Mouse (Mus musculus) MEL (cell line): ENCODE results near the gene Xkr8. TPM values are rescaled to one million over a fixed set of nuclear protein-coding genes. Genes with fewer than 3 reads are reported as not detected.
A peak's percentile ranks its signal among the peaks of the same experiment; 100 is the strongest.

Experiments
- DNase-seq: peaks from one replicate; pipeline ENCODE4 v3.0.0; 2011; ENCODE audit warnings: low read depth, low spot score
- H3K27ac ChIP-seq: 2 replicates; pipeline ENCODE4 v1.5.1; 2012; ENCODE audit warnings: low read depth, mild to moderate bottlenecking, control low read depth, low read length, moderate library complexity; ENCODE audit not compliant: control insufficient read depth
- H3K27me3 ChIP-seq, 2 experiments: fragments of 150-350 bp in 1 of 2; sonication (generic) in 1 of 2; 2 replicates each; pipeline ENCODE4 v1.6.1; 2012; ENCODE audit warnings: low read length in 2 of 2, mild to moderate bottlenecking in 2 of 2, improper control_type of control experiment in 1 of 2, moderate library complexity in 1 of 2; ENCODE audit not compliant: insufficient read depth in 2 of 2, control insufficient read depth in 1 of 2
- H3K36me3 ChIP-seq, 2 experiments: 2 replicates each; pipeline ENCODE4 v1.6.1; 2012 to 2014; ENCODE audit warnings: low read length in 2 of 2, improper control_type of control experiment in 1 of 2, inconsistent platforms in 1 of 2, mild to moderate bottlenecking in 1 of 2; ENCODE audit not compliant: insufficient read depth in 2 of 2, control insufficient read depth in 1 of 2
- H3K4me1 ChIP-seq, 2 experiments: fragments of 150-350 bp in 1 of 2; sonication (generic) in 1 of 2; 2 replicates each; pipeline ENCODE4 v1.6.1; 2012; ENCODE audit warnings: low read length in 2 of 2, improper control_type of control experiment in 1 of 2, mild to moderate bottlenecking in 1 of 2; ENCODE audit not compliant: insufficient read depth in 2 of 2, control insufficient read depth in 1 of 2
- H3K4me3 ChIP-seq, 2 experiments: fragments of 150-350 bp in 1 of 2; sonication (generic) in 1 of 2; 2 replicates each; pipeline ENCODE4 v1.5.1; 2012; ENCODE audit warnings: low read depth in 2 of 2, low read length in 2 of 2, mild to moderate bottlenecking in 2 of 2, moderate library complexity in 2 of 2, control low read depth in 1 of 2, improper control_type of control experiment in 1 of 2; ENCODE audit not compliant: control insufficient read depth in 1 of 2, insufficient read depth in 1 of 2
- H3K79me2 ChIP-seq: 2 replicates; pipeline ENCODE4 v1.6.1; 2012; ENCODE audit warnings: mild to moderate bottlenecking, low read length, moderate library complexity; ENCODE audit not compliant: control insufficient read depth, poor library complexity, insufficient read depth
- H3K9ac ChIP-seq: 2 replicates; pipeline ENCODE4 v1.6.1; 2012; ENCODE audit warnings: low read depth, mild to moderate bottlenecking, control low read depth, low read length, moderate library complexity; ENCODE audit not compliant: control insufficient read depth, poor library complexity, severe bottlenecking
- H3K9me3 ChIP-seq: fragments of 150-350 bp; sonication (generic); replicated peaks from 2 replicates; pipeline ENCODE4 v1.6.1; 2012; ENCODE audit warnings: mild to moderate bottlenecking, low read length, improper control_type of control experiment, moderate library complexity; ENCODE audit not compliant: insufficient read depth
- BHLHE40 ChIP-seq: IDR thresholded peaks from 2 replicates; pipeline ENCODE4 v1.6.1; 2012; ENCODE audit warnings: low read depth, mild to moderate bottlenecking, inconsistent platforms, low read length, improper control_type of control experiment, borderline replicate concordance
- CHD2 ChIP-seq: IDR thresholded peaks from 2 replicates; pipeline ENCODE4 v1.6.1; 2011; ENCODE audit warnings: low read length, improper control_type of control experiment
- E2F4 ChIP-seq: IDR thresholded peaks from 2 replicates; pipeline ENCODE4 v1.6.1; 2011; ENCODE audit warnings: low read depth, low read length, improper control_type of control experiment, borderline replicate concordance
- EP300 ChIP-seq, 2 experiments: IDR thresholded peaks; 2 replicates each; pipeline ENCODE4 v1.6.1; 2011; ENCODE audit warnings: improper control_type of control experiment in 2 of 2, low read length in 2 of 2, low read depth in 1 of 2, mild to moderate bottlenecking in 1 of 2
- ETS1 ChIP-seq: IDR thresholded peaks from 2 replicates; pipeline ENCODE4 v1.6.1; 2012; ENCODE audit warnings: low read depth, mild to moderate bottlenecking, inconsistent platforms, low read length, improper control_type of control experiment, moderate library complexity
- GABPA ChIP-seq: IDR thresholded peaks from 2 replicates; pipeline ENCODE4 v1.6.1; 2012; ENCODE audit warnings: low read depth, mild to moderate bottlenecking, inconsistent platforms, low read length, improper control_type of control experiment, moderate library complexity
- GATA1 ChIP-seq: IDR thresholded peaks from 2 replicates; pipeline ENCODE4 v1.6.1; 2011; ENCODE audit warnings: low read depth, low read length, improper control_type of control experiment
- JUND ChIP-seq: IDR thresholded peaks from 2 replicates; pipeline ENCODE4 v1.6.1; 2011; ENCODE audit warnings: low read depth, mild to moderate bottlenecking, improper control_type of control experiment, low read length
- KAT2A ChIP-seq: conservative IDR thresholded peaks from 2 replicates; pipeline ENCODE4 v1.6.1; 2012; ENCODE audit warnings: low read depth, low read length, improper control_type of control experiment, inconsistent platforms
- MAFK ChIP-seq: IDR thresholded peaks from 2 replicates; pipeline ENCODE4 v1.6.1; 2011; ENCODE audit warnings: low read depth, mild to moderate bottlenecking, low read length, improper control_type of control experiment, borderline replicate concordance
- MAX ChIP-seq: IDR thresholded peaks from 2 replicates; pipeline ENCODE4 v1.6.1; 2011; ENCODE audit warnings: low read length, improper control_type of control experiment
- MAZ ChIP-seq: IDR thresholded peaks from 2 replicates; pipeline ENCODE4 v1.6.1; 2012; ENCODE audit warnings: low read depth, mild to moderate bottlenecking, inconsistent platforms, low read length, improper control_type of control experiment
- MEF2A ChIP-seq: IDR thresholded peaks from 2 replicates; pipeline ENCODE4 v1.6.1; 2014; ENCODE audit warnings: low read depth, mild to moderate bottlenecking, inconsistent platforms, low read length, improper control_type of control experiment; ENCODE audit not compliant: poor library complexity, insufficient replicate concordance, severe bottlenecking; ENCODE audit errors: extremely low read depth
- MXI1 ChIP-seq: IDR thresholded peaks from 2 replicates; pipeline ENCODE4 v1.6.1; 2011; ENCODE audit warnings: mild to moderate bottlenecking, low read depth, low read length, improper control_type of control experiment
- MYB ChIP-seq: IDR thresholded peaks from 2 replicates; pipeline ENCODE4 v1.6.1; 2011; ENCODE audit warnings: mild to moderate bottlenecking, low read depth, low read length, improper control_type of control experiment
- MYC ChIP-seq: IDR thresholded peaks from 2 replicates; pipeline ENCODE4 v1.6.1; 2011; ENCODE audit warnings: low read depth, mild to moderate bottlenecking, low read length, improper control_type of control experiment, moderate library complexity
- NELFE ChIP-seq: IDR thresholded peaks from 2 replicates; pipeline ENCODE4 v1.6.1; 2011; ENCODE audit warnings: low read depth, low read length, improper control_type of control experiment
- NRF1 ChIP-seq: IDR thresholded peaks from 2 replicates; pipeline ENCODE4 v1.6.1; 2014; ENCODE audit warnings: low read depth, mild to moderate bottlenecking, inconsistent platforms, low read length, improper control_type of control experiment, moderate library complexity; ENCODE audit not compliant: poor library complexity, insufficient read depth, severe bottlenecking
- POLR2A ChIP-seq, 2 experiments: IDR thresholded peaks; 2 replicates each; pipeline ENCODE4 v1.6.1; 2011 to 2012; ENCODE audit warnings: low read length in 2 of 2, mild to moderate bottlenecking in 2 of 2, control low read depth in 1 of 2, improper control_type of control experiment in 1 of 2, low read depth in 1 of 2, moderate library complexity in 1 of 2; ENCODE audit not compliant: control insufficient read depth in 1 of 2, insufficient read depth in 1 of 2, poor library complexity in 1 of 2
- POLR2AphosphoS2 ChIP-seq: IDR thresholded peaks from 2 replicates; pipeline ENCODE4 v1.6.1; 2011; ENCODE audit warnings: low read length, improper control_type of control experiment
- POLR2AphosphoS5 ChIP-seq: IDR thresholded peaks from 2 replicates; pipeline ENCODE4 v1.6.1; 2012; ENCODE audit warnings: low read depth, borderline replicate concordance, mild to moderate bottlenecking, inconsistent platforms, low read length, moderate library complexity, mixed read lengths
- RAD21 ChIP-seq: IDR thresholded peaks from 2 replicates; pipeline ENCODE4 v1.6.1; 2011; ENCODE audit warnings: mild to moderate bottlenecking, low read depth, low read length, improper control_type of control experiment
- RCOR1 ChIP-seq: IDR thresholded peaks from 2 replicates; pipeline ENCODE4 v1.6.1; 2012; ENCODE audit warnings: low read depth, mild to moderate bottlenecking, inconsistent platforms, low read length, improper control_type of control experiment
- SIN3A ChIP-seq: IDR thresholded peaks from 2 replicates; pipeline ENCODE4 v1.6.1; 2012; ENCODE audit warnings: low read length, improper control_type of control experiment, inconsistent platforms
- SMC3 ChIP-seq: IDR thresholded peaks from 2 replicates; pipeline ENCODE4 v1.6.1; 2011; ENCODE audit warnings: low read depth, low read length, improper control_type of control experiment
- TAL1 ChIP-seq: IDR thresholded peaks from 2 replicates; pipeline ENCODE4 v1.6.1; 2012; ENCODE audit warnings: mild to moderate bottlenecking, inconsistent platforms, low read length, moderate library complexity, mixed read lengths
- TBP ChIP-seq: IDR thresholded peaks from 2 replicates; pipeline ENCODE4 v1.8.0; 2011; ENCODE audit warnings: low read depth, low read length, improper control_type of control experiment
- TCF12 ChIP-seq: IDR thresholded peaks from 2 replicates; pipeline ENCODE4 v1.6.1; 2014; ENCODE audit warnings: low read depth, mild to moderate bottlenecking, inconsistent platforms, low read length, improper control_type of control experiment, moderate library complexity
- UBTF ChIP-seq: IDR thresholded peaks from 2 replicates; pipeline ENCODE4 v1.6.1; 2012; ENCODE audit warnings: low read depth, mild to moderate bottlenecking, inconsistent platforms, low read length, improper control_type of control experiment, moderate library complexity, borderline replicate concordance; ENCODE audit not compliant: insufficient read depth
- USF1 ChIP-seq: IDR thresholded peaks from 2 replicates; pipeline ENCODE4 v1.6.1; 2014; ENCODE audit warnings: low read depth, mild to moderate bottlenecking, inconsistent platforms, low read length, improper control_type of control experiment, moderate library complexity
- USF2 ChIP-seq, 2 experiments: IDR thresholded peaks; 2 replicates each; pipeline ENCODE4 v1.6.1; 2011 to 2012; ENCODE audit warnings: improper control_type of control experiment in 2 of 2, low read length in 2 of 2, borderline replicate concordance in 1 of 2, inconsistent platforms in 1 of 2, low read depth in 1 of 2, mild to moderate bottlenecking in 1 of 2; ENCODE audit not compliant: insufficient read depth in 1 of 2
- ZC3H11A ChIP-seq: IDR thresholded peaks from 2 replicates; pipeline ENCODE4 v1.6.1; 2012; ENCODE audit warnings: low read depth, mild to moderate bottlenecking, inconsistent platforms, low read length, improper control_type of control experiment
- ZKSCAN1 ChIP-seq: IDR thresholded peaks from 2 replicates; pipeline ENCODE4 v1.6.1; 2012; ENCODE audit warnings: low read depth, mild to moderate bottlenecking, inconsistent platforms, low read length, improper control_type of control experiment, moderate library complexity
- ZMIZ1 ChIP-seq: IDR thresholded peaks from 2 replicates; pipeline ENCODE4 v1.6.1; 2012; ENCODE audit warnings: low read depth, mild to moderate bottlenecking, inconsistent platforms, low read length, improper control_type of control experiment, moderate library complexity
- ZNF384 ChIP-seq: IDR thresholded peaks from 2 replicates; pipeline ENCODE4 v1.6.1; 2012; ENCODE audit warnings: low read depth, mild to moderate bottlenecking, inconsistent platforms, low read length, improper control_type of control experiment
- polyA plus RNA-seq, 2 experiments: library from polyadenylated mRNA; stranded (reverse) in 1 of 2; unstranded in 1 of 2; fragments of >175 nt in 1 of 2; fragments of >200 nt in 1 of 2; gene quantifications; 2 replicates each; pipeline versions ENCODE4 v1.2.1 to v1.2.4; 2012; ENCODE audit warnings: low replicate concordance in 2 of 2, low read depth in 1 of 2; ENCODE audit not compliant: insufficient read length in 2 of 2, insufficient read depth in 1 of 2, missing spikeins in 1 of 2
- total RNA-seq: library from RNA; depleted of rRNA; stranded (reverse); fragments of 300-350 nt; gene quantifications from 2 replicates; pipeline ENCODE4 v1.2.3, GENCODE M21; 2012

The Xkr8 gene
- total and polyA plus RNA-seq, 3 experiments: 2.8 to 3.9 TPM; not detected in 1

DNA sequence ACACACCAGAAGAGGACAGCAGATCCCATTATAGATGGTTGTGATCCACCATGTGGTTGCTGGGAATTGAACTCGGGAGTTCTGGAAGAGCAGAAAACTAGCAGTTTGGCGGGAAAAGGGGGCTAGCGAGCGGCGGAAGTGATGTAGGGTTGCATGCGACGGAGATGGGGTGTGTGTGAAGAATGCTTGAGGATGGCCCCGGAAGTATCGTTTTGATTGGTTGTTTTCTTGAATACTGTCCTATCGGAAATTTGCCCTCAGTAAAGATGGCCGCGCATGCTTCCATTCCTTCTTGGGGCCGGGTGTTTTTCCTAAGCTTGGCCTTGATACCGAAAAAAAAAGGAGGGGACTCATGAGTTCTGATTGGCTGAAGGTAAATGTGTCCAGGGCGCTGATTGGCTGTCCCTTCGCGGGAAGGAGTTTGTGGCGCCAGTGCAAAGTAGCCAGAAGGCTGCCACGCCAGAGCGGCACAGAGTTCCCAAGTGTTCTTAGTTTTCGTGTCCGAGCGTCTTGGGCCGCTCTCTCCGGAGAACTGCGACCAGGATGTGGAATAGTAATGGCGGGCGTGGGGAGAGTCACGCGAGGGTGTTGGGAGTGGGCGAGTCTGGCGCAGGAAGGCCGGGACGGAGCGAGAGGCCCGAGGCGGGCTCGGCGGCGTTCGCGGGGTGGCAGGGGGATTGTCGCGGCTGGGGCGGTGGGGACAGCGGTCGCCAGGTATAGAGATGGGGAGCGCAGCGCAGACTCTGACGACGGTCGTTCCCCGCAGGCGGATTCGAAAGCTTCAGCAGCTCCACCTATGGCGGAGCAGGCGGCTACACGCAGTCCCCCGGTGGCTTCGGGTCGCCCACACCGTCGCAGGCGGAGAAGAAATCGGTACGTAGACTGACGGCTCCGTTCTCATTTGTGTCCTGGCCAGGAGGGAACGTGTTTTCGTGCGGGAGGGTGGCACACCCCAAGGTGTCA lies 35.8 kb upstream of the Xkr8 start, which contains the start of gene Rpa2:
TSS of gene Rpa2 (plus strand) at position 419 of the 963 bp plus-strand sequence.
- Histone ChIP-seq H3K9ac (peak within 1 kb of the TSS; percentile 99), H3K79me2 (peaks cover 16% of the 10 kb centered on the region)
- no peak for TF ChIP-seq RCOR1
- peak; percentile 85 for TF ChIP-seq MXI1
- peak; percentile 87 for TF ChIP-seq MAZ
- TF ChIP-seq KAT2A: peak; percentile 91
- TF ChIP-seq SMC3: no peak
- peak; percentile 95 for TF ChIP-seq SIN3A
- TF ChIP-seq POLR2A (IDR thresholded peaks at IDR 0.05; ENCODE audit: control insufficient read depth in 1 of 2, insufficient read depth in 1 of 2, low read depth in 1 of 2, low read length in 2 of 2, poor library complexity in 1 of 2): peak; percentile 88 to 93
- no peak for TF ChIP-seq ZKSCAN1
- TF ChIP-seq POLR2AphosphoS5: no peak
- TF ChIP-seq NRF1: no peak
- TF ChIP-seq ZC3H11A: no peak
- TF ChIP-seq TCF12: no peak
- TF ChIP-seq BHLHE40: no peak
- TF ChIP-seq NELFE: peak; percentile 81
- peak; percentile 89 for TF ChIP-seq MAX
- no peak for TF ChIP-seq MAFK
- peak; percentile 97 for TF ChIP-seq ZNF384
- TF ChIP-seq MYC: no peak; the same call in 1 of the 2 replicates
- peak; percentile 48 for TF ChIP-seq GATA1
- no peak for TF ChIP-seq ZMIZ1
- TF ChIP-seq POLR2AphosphoS2: peak; percentile 68; the same call in 1 of the 2 replicates
- TF ChIP-seq USF1: no peak
- no peak for TF ChIP-seq TAL1
- TF ChIP-seq RAD21: no peak
- no peak for TF ChIP-seq GABPA
- no peak for TF ChIP-seq USF2 (IDR thresholded peaks at IDR 0.05; ENCODE audit: borderline replicate concordance in 1 of 2, insufficient read depth in 1 of 2, low read depth in 1 of 2, low read length in 2 of 2)
- TF ChIP-seq JUND: no peak
- TF ChIP-seq TBP: peak; percentile 75
- TF ChIP-seq MYB: no peak
- no peak for TF ChIP-seq MEF2A
- no peak; a peak in 1 of 4 replicates for TF ChIP-seq EP300 (IDR thresholded peaks at IDR 0.05; ENCODE audit: low read depth in 1 of 2, low read length in 2 of 2)
- TF ChIP-seq UBTF: no peak
- peak; percentile 27; the same call in 1 of the 2 replicates for TF ChIP-seq ETS1
- TF ChIP-seq CHD2: peak; percentile 85
- TF ChIP-seq E2F4: peak; percentile 95

More for the DNA sequence above, 35.8 kb upstream of the Xkr8 start, which contains the start of gene Rpa2:
- H3K4me1 ChIP-seq: peaks cover 0 to 9% of the 10 kb centered on the region in 2 experiments; a peak in 2 of 4 replicates
- peaks cover 11 to 14% of the 10 kb centered on the region in 2 experiments for H3K36me3 ChIP-seq
- H3K4me3 ChIP-seq: peak within 1 kb of the TSS; percentile 68 to 100
- DNase-seq: peak; percentile 100
- peak within 1 kb of the TSS; percentile 77 for H3K27ac ChIP-seq
- no peaks in the 10 kb centered on the region for H3K27me3 ChIP-seq
- H3K9me3 ChIP-seq: no peaks in the 10 kb centered on the region
